Comparison of ENCODE assay signal across 17 mouse cellular contexts in genomic region chr1:177489844-177490243, GRCm38 (mm10). TPM values are rescaled to one million over a fixed set of nuclear protein-coding genes. Genes with fewer than 3 reads are reported as not detected.
DNase-seq lines count a peak whose midpoint lies in the region; ATAC-seq lines count a peak whose summit lies in the region.
"Had no signal": no experiment of that assay in that cellular context is flagged by ENCODE, and none has a peak within 500 bp of the region (broad histone marks: within the 10 kb centered on the region; RNA-seq: fewer than 3 reads in every experiment).

No protein-coding gene starts in this region.

- no peak overlapping the region for H3K9ac ChIP-seq in heart, embryonic 12.5 days
- H3K9ac ChIP-seq: liver, embryonic 15.5 days had no signal

- no peak overlapping the region for H3K4me2 ChIP-seq in heart, embryonic 12.5 days
- H3K4me2 ChIP-seq: liver, embryonic 15.5 days had no signal

- H3K9me3 ChIP-seq in heart, embryonic 12.5 days (replicated peaks), result no peaks in the 10 kb centered on the region
- H3K9me3 ChIP-seq: liver, embryonic 15.5 days had no signal

- H3K4me3 ChIP-seq in heart, embryonic 12.5 days, result no peak overlapping the region
- H3K4me3 ChIP-seq in macrophage (ENCODE audit: inconsistent target), result no peak overlapping the region
- H3K4me3 ChIP-seq: erythroblast, embryonic 14.5 days; gastrocnemius, adult 2 months; liver, embryonic 15.5 days had no signal

- H3K36me3 ChIP-seq in heart, embryonic 12.5 days, result no peaks in the 10 kb centered on the region
- H3K36me3 ChIP-seq in macrophage (ENCODE audit: inconsistent target), result no peaks in the 10 kb centered on the region
- H3K36me3 ChIP-seq: liver, embryonic 15.5 days had no signal

- peak; percentile 16 for DNase-seq in heart, adult 8-10 months (ENCODE audit: low spot score)
- peak; percentile 17 for DNase-seq in thymus, postnatal 0 days (ENCODE audit: low spot score)
- no peak for DNase-seq in thymus, postnatal 36 days
- no peak for DNase-seq in kidney, adult 18-20 months
- DNase-seq in retina, embryonic 14.5 days (ENCODE audit: low spot score), result no peak
- DNase-seq in cerebellum, adult 9-11 months, result no peak
- DNase-seq: adrenal gland, adult 8-10 months; embryo, embryonic 11 days; gastrocnemius, adult 2 months; kidney, postnatal 14 days; right cerebral cortex, postnatal 25 days had no signal

- no peak overlapping the region for H3K27ac ChIP-seq in heart, embryonic 12.5 days (ENCODE audit: poor library complexity, severe bottlenecking)
- peak overlapping the region; percentile 58 for H3K27ac ChIP-seq in macrophage
- H3K27ac ChIP-seq: gastrocnemius, adult 2 months; liver, embryonic 15.5 days had no signal

- 0 out of 2 replicates have a peak, but pooled peaks cover 3% of the 10 kb centered on the region for H3K4me1 ChIP-seq in heart, embryonic 12.5 days (replicated peaks)
- H3K4me1 ChIP-seq: liver, embryonic 15.5 days had no signal

- no peak for ATAC-seq in heart, embryonic 12.5 days (ENCODE audit: insufficient number of reproducible peaks, low FRiP score)
- ATAC-seq: midbrain, embryonic 16.5 days; Patski had no signal

- WGBS in heart, embryonic 12.5 days, result 55% methylated on average over 7 of the region's 7 CpGs
- WGBS in macrophage (ENCODE audit: missing documents), result 5% methylated on average over 7 of the region's 7 CpGs

- no peaks in the 10 kb centered on the region for H3K79me2 ChIP-seq in macrophage (ENCODE audit: inconsistent target)

- H3K27me3 ChIP-seq in heart, embryonic 12.5 days (replicated peaks), result no peaks in the 10 kb centered on the region
- H3K27me3 ChIP-seq: liver, embryonic 15.5 days; Patski had no signal

RNA-seq across cellular contexts. Expression of gene Zbtb18, which starts 47.7 kb away (rescaled TPM):
- 10 to 100 TPM; 53.3 to 57.6 (median 54.3) TPM for total RNA-seq in heart, adult 8-10 months (2022)
- polyA plus RNA-seq in heart, embryonic 12.5 days (2016; fragmentation: Nextera tagmentation; extraction: Ambion mirVana), result 1.5 and 1.6 TPM in 2 replicates
- 5.9 and 7.1 TPM in 2 replicates for polyA plus RNA-seq in thymus, postnatal 0 days (2015; fragmentation: Nextera tagmentation; extraction: Ambion mirVana)
- 10 to 100 TPM; 11.9 to 49.7 (median 27.8) TPM for total RNA-seq in macrophage (2018; cell fraction: chromatin; rRNA removed)
- total RNA-seq in macrophage (2018; cell fraction: cytosol; rRNA removed), result 10 to 100 TPM; 11.3 to 25.1 (median 18.6) TPM
- 10 to 100 TPM; 15.7 to 70.9 (median 34.3) TPM for total RNA-seq in macrophage (2018; cell fraction: nucleus; rRNA removed)
- polyA plus RNA-seq in macrophage (2018), result 9.8 to 13.2 TPM (median 11.6 TPM) in 3 replicates

Comparison
In these comparisons a context has a peak if more than half of its experiments do, and no peak if none do; other contexts are left out.
1. DNase-seq: peak in heart, adult 8-10 months (single experiment) and thymus, postnatal 0 days (single experiment); none in thymus, postnatal 36 days (0 of 2), kidney, adult 18-20 months (single experiment), retina, embryonic 14.5 days (single experiment) and cerebellum, adult 9-11 months (single experiment).